Mouse (Mus musculus) cerebellum, postnatal 25 days (tissue): ENCODE measurements at regions not wholly inside any gene's neighbourhood (a gene's known extent, or its start where the extent isn't known, plus 50 kb on each side); places are given as distances from the start of the nearest gene placed in this dataset.
A peak's percentile ranks its signal among the peaks of the same experiment; 100 is the strongest.

ENCODE experiments used
- DNase-seq, 2 experiments: peaks; one replicate each; pipeline ENCODE4 v3.0.0; 2021; ENCODE audit warnings: mixed read lengths in 2 of 2

DNA sequence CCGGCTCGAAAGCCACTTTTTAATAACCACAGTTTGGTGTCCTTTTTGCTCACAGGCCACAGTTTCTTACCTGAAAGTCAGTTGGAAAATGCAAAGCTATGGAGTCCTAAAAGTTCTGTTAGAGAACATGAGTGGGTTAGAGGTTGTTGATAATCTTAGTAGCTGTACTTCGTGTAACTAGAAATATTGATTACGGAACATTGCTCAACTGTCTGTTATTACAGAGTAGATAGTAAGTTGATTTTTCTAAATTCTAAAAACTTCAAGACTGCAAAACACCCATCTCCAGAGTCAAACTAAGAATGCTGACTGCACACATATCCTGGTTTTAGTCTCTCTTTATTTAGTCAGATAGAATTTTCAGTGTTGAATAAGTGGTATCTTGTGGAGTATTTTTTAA lies 111.0 kb downstream of the Slc38a4 start:
- no peak for DNase-seq

DNA sequence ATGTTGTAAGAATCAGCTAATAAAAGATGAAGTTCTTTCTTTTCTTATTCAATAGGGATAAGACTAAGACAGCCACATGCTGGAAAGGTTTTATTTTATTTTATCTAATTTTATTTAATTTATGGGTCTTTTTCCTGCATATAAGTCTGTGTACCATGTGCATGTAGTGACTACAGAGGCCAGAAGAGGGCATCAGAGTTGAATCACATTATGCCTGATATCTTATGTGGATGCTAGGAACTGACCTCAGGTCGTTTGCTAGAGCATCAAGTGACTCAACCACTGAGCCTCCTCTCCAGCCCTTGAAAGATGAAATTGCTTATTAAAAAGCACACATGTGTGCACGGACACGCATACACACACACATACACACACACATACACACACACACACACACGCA lies 113.1 kb downstream of the Slc38a4 start:
- DNase-seq = no peak

DNA sequence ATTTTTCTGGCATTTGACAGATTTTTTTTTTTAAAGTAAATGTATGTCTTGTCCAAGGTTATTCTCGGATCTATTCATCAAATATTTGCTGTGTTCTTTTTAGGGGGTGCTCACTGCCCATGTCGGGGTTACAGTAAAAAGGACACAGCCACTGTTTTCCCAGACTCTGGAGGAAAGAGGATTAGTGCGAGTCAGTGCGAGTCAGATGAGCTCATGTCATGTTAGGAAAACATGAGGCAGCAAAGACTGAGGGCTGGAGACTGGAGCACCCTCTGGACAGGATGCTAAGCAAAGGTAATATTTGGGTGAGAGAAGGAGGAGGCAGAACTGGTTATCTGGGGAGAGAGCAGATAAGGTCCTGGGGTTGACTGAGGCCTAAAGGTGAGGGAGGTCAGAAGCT lies 117.3 kb downstream of the Slc38a4 start:
- DNase-seq = no peak

DNA sequence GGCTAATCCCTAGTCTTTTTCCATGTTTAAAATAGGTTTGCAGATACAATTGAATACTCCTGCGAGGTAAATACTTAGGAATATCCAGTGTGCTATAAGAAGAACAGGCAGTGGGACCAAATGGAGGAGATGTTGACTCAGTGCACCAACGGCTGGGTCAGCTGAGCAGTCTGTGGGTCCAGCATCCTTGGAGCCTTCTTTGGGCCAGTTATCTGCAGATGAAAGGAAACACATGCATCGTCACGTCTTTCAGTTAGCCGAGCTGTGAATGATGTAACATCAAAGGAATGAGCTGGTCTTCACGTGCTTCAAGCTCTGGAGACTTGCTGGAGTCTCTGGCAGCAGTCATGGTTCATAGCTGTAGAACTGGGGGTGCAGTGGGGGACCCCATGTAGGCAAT lies 118.1 kb downstream of the Slc38a4 start:
- no peak for DNase-seq

DNA sequence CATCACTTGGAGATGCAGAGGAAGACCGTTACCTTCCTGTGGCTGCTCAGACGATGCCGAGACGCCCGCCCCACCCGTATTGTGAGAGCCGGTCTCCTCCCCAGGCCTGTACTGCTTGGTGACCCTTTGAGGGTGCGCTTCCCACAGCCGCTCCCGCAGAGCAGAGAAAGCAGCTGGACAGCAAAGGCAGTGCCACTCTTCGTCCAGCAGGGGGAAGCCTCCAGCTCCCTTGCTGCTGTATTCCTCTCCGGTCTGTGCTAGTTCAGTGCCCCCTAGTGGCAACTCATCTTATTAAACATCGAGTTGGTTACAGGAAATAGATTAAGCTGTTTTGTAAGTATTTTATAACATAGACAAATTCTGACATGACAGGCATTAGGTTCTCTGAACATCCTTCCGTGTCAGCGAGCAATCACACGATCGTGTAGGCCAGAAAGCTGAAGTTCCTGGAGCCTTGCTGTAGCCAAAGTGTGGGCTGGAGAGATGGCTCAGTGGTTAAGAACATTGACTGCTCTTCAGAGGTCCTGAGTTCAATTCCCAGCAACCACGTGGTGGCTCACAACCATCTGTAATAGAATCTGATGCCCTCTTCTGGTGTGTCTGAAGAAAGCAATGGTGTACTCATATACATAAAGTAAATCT lies 118.9 kb downstream of the Slc38a4 start:
- peak; percentile 78 to 87 for DNase-seq

DNA sequence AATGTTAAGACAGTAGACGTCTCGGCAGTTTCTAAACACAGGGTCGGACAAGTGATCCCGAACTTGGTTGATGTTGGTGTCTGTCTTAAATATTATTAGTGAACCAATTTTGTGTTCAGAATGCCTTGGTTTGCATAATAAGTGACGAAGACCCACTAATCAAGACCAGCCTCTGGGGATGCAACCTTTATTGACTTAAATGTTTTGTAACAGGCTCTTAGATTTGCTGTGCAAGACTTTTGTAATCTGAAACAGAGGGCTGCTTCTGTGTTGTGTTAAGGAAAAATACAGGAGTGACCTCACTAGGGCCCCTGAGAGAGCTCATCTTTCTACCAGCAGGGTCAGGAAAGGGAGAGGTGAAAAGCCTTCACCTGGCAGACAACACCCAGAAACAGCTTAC lies 119.5 kb downstream of the Slc38a4 start:
- DNase-seq = no peak

DNA sequence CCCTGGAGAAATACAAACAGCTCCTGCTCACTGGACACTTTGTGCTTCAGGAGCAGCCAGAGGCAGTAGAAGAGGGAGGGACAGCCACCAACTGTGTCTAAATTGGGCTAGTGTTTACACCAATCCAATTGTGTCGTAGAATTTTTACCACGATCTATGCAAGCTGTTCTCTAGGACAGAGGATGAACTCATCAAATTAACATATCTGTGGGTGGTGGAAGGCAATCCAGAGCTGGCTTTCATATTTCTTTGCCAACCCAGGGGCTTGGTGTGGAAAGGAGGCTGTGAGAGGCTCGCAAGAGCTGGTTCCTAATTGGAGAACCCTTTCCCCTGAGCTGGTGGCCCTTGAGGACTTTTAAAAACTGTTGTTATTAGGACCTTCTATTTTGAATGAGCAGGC lies 122.3 kb downstream of the Slc38a4 start:
- DNase-seq = no peak

DNA sequence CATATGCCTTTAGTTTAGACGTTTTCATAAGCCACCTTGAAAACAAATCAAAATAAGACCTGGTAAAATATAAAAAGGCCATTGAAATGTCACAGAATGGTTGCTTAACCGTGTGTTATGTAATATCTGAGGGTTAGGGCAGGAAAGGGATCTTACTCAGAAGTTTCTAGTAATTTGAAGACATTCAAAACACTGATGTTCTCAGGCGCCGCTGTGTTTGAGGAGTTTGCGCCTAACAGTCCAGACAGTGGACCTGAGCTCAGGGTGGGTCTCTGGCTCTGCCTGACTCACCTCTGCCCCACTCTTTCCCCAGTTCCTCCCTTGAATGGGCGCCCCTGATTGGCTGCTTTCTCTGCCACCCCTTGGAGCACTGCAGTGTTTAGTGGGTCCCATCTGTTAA lies 125.2 kb downstream of the Slc38a4 start:
- no peak for DNase-seq

DNA sequence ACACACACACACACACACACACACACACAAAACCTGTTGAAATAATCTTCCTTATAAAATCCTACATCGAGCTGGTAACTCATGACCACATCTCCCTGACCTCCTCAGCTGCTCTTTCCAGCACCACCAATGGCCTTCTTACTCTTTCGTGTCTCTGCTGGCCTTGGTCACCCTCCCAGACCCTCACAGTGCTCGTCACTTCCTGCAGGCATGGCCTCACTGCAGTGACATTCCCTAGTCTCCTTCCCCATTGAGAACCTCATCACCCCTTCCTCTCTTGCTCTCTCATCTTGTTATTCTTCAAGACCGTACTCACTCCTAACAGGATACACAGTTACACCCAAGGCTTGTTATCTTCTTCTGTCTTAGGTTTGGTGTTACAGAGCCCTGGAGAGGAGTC lies 126.0 kb downstream of the Slc38a4 start:
- no peak for DNase-seq

DNA sequence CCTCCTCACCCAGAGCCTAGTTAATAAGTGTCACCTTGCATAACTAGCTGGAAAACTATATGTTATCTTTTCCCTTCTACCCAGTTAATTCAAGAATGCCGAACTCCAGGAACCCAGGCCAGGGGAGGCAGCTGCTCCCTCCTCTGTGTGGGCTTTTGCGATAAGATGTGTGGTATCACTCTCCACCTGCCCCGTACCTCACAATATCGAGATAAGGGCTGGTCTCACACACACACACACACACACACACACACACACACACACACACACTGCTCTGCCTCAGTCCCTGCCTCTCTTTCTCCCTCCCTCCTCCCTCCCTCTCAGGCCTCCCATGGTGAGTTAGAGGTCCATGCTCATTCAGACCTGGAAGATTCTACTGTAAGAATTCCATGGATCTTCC lies 127.1 kb downstream of the Slc38a4 start:
- no peak for DNase-seq

DNA sequence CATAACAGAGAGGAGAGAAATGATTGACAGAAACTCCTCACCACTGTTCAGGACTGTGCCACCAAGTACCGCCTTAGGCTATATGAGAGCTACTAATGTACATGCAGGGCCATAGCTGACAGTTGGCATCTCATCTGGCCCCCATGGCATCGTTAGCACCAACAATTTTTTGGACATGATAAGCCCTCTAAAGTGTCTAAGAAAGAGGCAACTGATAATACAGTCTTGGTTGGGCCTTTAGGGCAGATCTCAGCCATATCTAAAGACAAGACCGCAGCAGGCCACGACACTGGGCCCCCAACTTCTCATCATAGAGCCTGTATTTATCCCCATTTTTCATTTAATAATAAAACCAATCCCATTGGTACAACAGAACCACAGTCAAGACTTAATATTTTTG lies 128.1 kb downstream of the Slc38a4 start:
- DNase-seq = no peak

DNA sequence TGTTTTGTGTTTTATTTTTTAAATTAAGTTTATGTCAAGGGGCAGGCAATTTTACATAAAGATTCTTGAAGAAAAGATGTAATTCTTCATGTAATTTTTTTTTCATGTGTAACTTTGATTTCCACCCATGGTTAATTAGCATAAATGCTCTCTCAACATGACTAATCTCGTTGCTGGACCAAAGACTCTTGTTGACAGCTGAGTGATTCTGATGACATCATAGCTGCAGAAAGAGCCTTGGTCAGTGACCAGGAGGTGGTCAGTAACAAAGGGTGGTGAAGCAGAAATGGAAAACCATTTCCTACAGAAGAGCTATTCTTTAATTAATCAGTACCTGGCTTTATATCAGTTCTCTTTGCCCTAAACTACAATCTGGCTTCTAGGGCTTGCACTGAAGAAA lies 129.1 kb downstream of the Slc38a4 start:
- DNase-seq = no peak

DNA sequence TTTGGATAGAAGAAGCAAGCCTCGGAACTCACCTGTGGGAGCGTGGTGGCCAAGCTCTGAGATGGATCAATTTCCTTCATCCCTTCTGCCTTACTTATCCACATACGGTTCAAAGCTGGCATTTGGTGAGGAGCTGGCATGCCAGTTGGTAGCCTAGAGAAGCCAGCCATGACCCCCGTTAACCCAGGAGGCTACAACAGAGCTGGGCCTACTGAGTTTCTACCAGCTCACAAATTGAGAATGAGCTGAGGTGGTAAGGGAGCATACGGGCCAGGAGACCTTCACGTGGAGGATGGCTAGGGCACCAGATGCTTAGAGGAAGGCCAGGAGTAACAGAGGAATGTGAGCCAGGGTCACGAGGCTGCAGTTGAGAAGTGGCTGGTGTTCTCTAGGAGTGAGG lies 139.2 kb downstream of the Slc38a4 start:
- DNase-seq = no peak

DNA sequence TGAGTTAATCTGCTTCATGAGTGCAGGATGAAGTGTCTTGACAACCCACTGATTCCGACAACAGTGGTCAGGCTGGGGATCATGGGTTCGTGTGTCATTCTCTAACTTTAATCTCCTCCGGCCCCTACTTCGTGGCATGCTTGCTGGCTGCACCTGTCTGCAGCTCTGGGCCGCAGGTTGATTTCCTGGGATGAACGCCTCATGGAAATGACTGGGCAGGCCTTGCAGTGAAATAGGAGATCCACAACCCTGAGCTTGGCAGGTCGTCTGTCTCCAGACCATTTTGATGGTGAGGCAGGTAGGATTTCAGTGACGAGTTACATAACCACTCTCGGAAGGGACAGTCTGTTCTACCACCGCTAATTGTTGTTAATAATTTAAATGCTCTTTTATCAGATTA lies 140.2 kb downstream of the Slc38a4 start:
- no peak for DNase-seq

DNA sequence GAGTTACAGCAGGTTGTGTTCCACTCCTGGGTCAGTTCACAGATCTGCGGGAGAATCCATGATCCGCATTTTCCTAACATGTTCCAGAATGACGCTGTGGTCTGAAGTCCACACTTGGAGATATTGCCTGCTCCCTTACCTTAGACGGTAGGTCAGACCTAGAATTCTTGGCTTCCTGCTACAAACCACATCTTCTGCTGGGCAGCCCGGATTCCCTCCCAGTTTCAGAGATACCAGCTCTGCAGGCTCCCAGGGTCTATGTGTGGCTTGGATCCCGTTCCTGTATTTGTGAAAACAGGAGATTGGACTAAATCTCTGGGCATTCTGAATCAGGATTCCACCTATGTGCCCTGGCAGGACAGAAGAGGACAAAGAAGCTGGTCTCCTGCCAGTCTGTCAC lies 140.8 kb downstream of the Slc38a4 start:
- DNase-seq = no peak

DNA sequence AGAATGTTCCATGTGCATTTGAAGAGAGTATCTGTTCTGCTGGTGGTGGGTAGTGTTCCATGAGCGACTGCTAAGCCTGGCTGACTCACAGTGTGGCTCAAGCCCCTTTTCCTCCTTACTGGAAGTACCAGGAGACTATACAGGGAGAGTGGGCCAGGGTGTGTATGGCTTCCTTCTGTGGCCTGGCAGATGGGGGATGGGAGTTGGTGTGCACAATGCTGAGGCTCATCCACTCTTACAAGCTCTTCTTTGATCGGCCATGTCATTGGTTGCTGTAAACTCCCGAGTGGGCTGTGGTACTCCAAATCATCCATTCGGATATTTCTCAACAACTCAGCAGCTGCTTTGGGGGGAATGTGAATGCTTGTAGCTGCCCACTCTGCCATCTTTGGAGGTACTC lies 150.2 kb downstream of the Slc38a4 start:
- DNase-seq = no peak

DNA sequence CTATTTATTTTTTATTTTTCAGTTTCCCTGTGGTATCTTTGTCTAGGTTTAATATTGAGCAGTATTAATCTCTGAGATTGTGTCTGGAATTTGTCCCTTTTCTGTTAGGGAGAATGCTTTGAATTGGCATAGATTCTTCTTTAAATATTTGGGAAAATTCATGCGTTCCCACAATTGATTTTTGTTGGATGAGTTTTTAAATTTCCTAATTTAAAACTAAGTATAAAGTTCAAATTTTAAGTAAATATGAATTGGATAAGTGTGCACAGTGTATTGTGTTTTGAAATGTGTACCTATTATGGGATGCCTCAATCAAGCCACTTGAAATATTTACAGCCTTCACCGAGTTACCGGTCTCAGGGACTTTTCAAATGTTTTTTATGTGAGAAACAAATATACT lies 152.3 kb downstream of the Slc38a4 start:
- DNase-seq = no peak

DNA sequence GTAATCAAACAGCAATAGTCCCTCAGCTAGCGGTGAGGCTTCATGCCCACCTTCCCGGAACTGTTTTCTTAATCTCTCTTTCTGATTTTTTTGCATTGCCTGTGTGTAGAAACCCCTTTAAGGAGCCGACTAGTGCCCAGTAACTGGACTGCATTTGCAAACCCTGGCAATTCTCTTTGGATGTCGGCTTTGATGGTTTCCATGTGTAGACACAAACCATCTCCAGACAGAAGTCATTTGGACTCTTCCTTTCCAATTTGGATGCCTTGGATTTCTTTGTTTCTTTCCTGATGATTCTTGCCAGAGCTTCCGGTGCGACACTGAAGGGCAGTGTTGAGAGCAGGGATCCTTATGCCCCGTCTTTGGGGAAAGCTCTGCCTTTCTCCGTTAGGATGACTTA lies 153.0 kb downstream of the Slc38a4 start:
- no peak for DNase-seq

DNA sequence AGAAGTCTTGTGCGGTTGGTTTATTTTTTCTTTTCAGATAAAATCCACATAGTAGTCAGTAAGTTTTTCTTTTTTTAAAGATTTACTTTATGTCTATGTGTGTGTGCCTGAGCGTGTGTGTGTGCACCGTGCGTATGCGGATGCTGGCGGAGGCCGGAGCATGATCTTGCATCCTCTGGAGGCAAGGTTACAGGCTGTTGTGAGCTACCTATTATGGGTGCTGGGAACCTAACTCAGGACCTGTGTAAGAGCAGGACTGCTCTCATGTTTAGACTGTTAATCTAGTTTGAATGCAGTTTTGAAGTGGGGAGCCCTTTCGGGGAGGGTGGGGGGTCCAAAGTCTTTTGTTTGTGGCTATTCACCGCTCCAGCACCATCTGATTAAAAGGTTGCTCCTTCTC lies 154.1 kb downstream of the Slc38a4 start:
- DNase-seq = no peak

DNA sequence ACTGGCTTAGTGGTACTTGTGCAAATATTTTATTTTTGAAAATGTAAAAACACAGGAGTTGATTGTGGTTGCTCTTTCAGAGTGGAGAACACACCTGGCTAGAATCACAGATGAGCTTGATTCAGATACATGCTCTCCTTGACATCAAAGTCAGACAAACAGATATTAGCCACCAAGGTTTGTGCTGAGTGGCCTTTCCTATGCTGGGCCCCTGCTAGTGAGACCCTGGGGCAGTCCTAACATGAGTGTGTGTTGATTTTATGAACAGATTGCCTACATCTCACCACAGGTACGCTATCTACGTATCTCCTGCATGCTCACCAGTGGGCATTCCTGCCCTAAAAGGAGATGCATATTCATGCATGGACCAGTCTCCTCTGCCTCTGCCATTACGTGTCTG lies 157.5 kb downstream of the Slc38a4 start:
- DNase-seq = no peak

DNA sequence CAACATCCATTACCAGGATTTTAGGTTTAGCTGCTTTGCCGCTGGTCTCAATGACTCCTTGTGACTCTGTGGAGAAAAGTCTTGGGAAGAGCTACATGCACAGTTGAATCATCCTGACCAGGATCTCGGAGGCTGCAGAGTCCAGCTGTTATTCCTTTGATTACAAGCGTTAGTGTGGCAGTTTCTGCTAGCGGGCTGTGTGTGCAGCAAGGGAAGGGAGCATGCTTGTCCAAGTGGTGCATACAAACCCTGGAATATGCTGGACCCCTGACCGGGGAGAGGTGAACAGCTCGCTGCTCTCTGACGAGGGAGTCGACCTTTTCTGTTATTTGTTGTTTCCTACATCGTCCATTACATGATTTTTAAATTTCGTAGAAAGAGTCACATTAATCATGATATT lies 170.9 kb downstream of the Slc38a4 start:
- DNase-seq = no peak

DNA sequence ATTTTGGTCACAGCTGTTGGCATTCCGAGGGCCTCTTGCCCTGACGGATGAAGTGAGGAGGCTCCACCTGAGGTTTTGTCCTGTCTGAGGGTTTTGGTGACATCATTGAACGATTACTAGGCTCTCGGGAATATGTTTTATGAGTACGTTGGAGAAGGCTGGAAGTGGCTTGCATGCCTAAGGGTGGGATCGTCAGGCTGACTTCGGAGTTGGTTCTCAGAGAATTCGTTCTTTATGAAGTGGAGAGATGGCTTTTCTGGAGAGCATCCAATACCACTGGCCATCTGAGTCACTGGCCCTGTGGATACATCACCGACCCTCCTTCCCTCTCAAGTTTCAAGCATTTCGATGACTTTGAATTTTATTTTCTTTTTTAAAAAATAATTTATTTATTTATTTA lies 172.0 kb downstream of the Slc38a4 start:
- DNase-seq = no peak

DNA sequence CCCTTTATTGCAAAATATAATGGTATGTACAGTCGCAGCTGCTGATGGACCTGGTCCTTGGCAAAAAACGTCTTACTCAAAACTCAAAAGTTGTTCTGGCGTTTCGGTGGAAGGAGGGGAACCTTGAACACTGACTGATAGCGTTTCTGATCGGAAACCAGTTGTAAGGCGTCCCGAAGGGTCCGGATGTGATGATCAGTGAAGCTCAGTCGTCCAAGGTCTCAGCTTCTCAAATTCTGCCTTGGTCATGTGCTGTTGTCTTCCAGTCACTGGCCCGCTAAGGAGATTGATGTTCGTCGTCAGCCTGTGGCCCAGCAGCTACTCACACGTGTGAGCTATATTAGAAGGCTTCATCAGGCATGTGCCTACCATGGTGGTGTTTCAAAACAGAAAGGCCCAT lies 173.5 kb downstream of the Slc38a4 start:
- DNase-seq = no peak

DNA sequence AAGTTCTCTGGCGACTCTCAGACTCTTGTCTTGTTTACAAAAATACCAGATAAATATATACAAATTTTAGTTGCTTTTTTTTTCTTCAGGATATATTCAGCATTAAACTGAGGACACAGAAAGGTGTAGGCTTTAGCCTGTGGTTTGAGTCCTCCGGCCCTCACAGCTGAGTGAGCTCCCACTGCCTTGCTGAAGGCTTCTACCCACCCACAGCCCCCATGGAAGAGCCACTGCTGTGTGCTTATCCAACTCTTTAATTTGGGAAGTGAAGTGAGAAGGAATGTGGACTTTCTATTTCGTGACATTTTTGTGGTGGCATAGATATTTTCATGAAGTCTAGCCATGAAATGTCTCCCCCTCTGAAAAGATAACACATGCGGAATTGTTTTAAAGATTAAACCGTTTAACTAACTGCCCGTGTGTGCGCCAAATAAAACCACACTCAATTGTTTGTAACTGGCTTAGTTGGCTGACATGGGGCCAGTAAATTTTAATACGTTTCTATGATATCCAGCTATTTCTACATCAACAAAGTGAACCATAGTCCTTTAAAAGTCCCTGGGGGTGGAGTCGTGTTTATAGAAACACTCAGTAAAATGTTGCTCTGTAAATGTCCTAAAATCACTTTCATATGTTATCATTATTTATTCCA lies 174.1 kb downstream of the Slc38a4 start:
- DNase-seq = no peak

DNA sequence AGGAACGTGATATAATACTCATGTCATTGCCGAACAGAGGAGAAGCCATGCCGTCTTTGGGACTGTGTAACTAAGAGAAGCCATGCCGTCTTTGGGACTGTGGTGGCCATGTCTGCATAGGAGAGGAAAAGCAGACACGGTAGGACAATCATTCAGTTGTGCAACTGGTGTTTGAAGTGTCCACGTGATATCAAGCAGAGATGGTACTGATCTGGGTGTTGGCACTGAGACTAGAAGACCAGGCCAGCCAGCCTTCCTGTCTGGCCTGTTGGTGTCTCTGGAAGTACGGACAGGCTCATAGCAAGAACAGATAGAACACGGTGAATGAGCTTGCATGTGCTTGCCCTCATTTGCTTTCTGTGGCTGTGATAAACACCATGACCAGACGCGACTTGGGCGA lies 175.7 kb downstream of the Slc38a4 start:
- DNase-seq = no peak
